Mouse (Mus musculus): ENCODE data around the gene Syne2.

- TF ChIP-seq ZNF384 (IDR thresholded peaks at IDR 0.05; ENCODE audit: low read depth, low read length), result no peak
- no peak for TF ChIP-seq CHD2 (IDR thresholded peaks at IDR 0.05; ENCODE audit: low read depth, low read length)
- TF ChIP-seq MAFK (IDR thresholded peaks at IDR 0.05; ENCODE audit: insufficient read depth, low read depth, low read length), result no peak
Observed at GRCm38 (mm10) chr12:75918415-75918814, 100.5 kb downstream of the Syne2 start.

Data from ES-E14 (cell line).